Mouse (Mus musculus) lung, postnatal 0 days (tissue): Measurements from ENCODE around the gene Macf1.

ENCODE experiments used
- CTCF ChIP-seq: IDR thresholded peaks from 2 replicates; pipeline ENCODE4 v1.5.1; 2016; ENCODE audit warnings: antibody characterized with exemption, mild to moderate bottlenecking
- EP300 ChIP-seq: IDR thresholded peaks from 2 replicates; pipeline ENCODE4 v1.6.1; 2016; ENCODE audit warnings: antibody characterized with exemption, mild to moderate bottlenecking, control low read depth

- TF ChIP-seq CTCF (peak; percentile 2; the same call in 1 of the 2 replicates), EP300 (0 out of 2 replicates have a peak, but pooled peaks have one; percentile 10)
Measured at GRCm38 (mm10) chr4:123605948-123606347, 78.2 kb downstream of the Macf1 start.
